Comparison of ENCODE assay signal across 19 mouse cellular contexts in genomic region chr13:43637720-43638119, GRCm38 (mm10). TPM values are rescaled to one million over a fixed set of nuclear protein-coding genes. Genes with fewer than 3 reads are reported as not detected.
DNase-seq lines count a peak whose midpoint lies in the region; ATAC-seq and TF ChIP-seq lines count a peak whose summit lies in the region.
"Had no signal": no experiment of that assay in that cellular context is flagged by ENCODE, and none has a peak within 500 bp of the region (broad histone marks: within the 10 kb centered on the region; RNA-seq: fewer than 3 reads in every experiment).

No protein-coding gene starts in this region.

- no peak overlapping the region for H3K9ac ChIP-seq in hindbrain, postnatal 0 days (replicated peaks; ENCODE audit: low read length)
- no peak overlapping the region for H3K9ac ChIP-seq in hindbrain, embryonic 12.5 days
- H3K9ac ChIP-seq in neural tube, embryonic 15.5 days (replicated peaks), result no peak overlapping the region
- H3K9ac ChIP-seq: heart, embryonic 15.5 days; intestine, embryonic 15.5 days; midbrain, embryonic 12.5 days had no signal

- WGBS in hindbrain, postnatal 0 days, result 55% methylated on average over 7 of the region's 7 CpGs
- WGBS in hindbrain, embryonic 12.5 days, result 86% methylated on average over 7 of the region's 7 CpGs
- WGBS in neural tube, embryonic 15.5 days, result 79% methylated on average over 7 of the region's 7 CpGs

- H3K27me3 ChIP-seq in hindbrain, postnatal 0 days (ENCODE audit: insufficient read depth, low read length), result no peaks in the 10 kb centered on the region
- no peaks in the 10 kb centered on the region for H3K27me3 ChIP-seq in hindbrain, embryonic 12.5 days
- H3K27me3 ChIP-seq in neural tube, embryonic 15.5 days (replicated peaks), result no peaks in the 10 kb centered on the region
- H3K27me3 ChIP-seq: heart, embryonic 15.5 days; intestine, embryonic 15.5 days; midbrain, embryonic 12.5 days had no signal

- H3K4me3 ChIP-seq in hindbrain, postnatal 0 days (ENCODE audit: low read length), result no peak overlapping the region
- no peak overlapping the region for H3K4me3 ChIP-seq in hindbrain, embryonic 12.5 days
- H3K4me3 ChIP-seq in layer of hippocampus, adult 2 months, result no peak overlapping the region
- no peak overlapping the region for H3K4me3 ChIP-seq in neural tube, embryonic 15.5 days (replicated peaks)
- H3K4me3 ChIP-seq: heart, embryonic 15.5 days; hindbrain, embryonic 10.5 days; intestine, embryonic 15.5 days; midbrain, embryonic 12.5 days; myocyte had no signal

- no peak overlapping the region for H3K4me2 ChIP-seq in hindbrain, postnatal 0 days (ENCODE audit: low read depth, low read length)
- no peak overlapping the region for H3K4me2 ChIP-seq in hindbrain, embryonic 12.5 days (replicated peaks)
- H3K4me2 ChIP-seq in neural tube, embryonic 15.5 days, result no peak overlapping the region
- H3K4me2 ChIP-seq: heart, embryonic 15.5 days; intestine, embryonic 15.5 days; midbrain, embryonic 12.5 days had no signal

- H3K36me3 ChIP-seq in hindbrain, postnatal 0 days (ENCODE audit: insufficient read depth, low read length), result no peaks in the 10 kb centered on the region
- H3K36me3 ChIP-seq in hindbrain, embryonic 12.5 days, result no peaks in the 10 kb centered on the region
- no peaks in the 10 kb centered on the region for H3K36me3 ChIP-seq in neural tube, embryonic 15.5 days
- H3K36me3 ChIP-seq: heart, embryonic 15.5 days; hindbrain, embryonic 10.5 days; intestine, embryonic 15.5 days; midbrain, embryonic 12.5 days had no signal

- H3K9me3 ChIP-seq in hindbrain, postnatal 0 days (ENCODE audit: low read length), result no peaks in the 10 kb centered on the region
- no peaks in the 10 kb centered on the region for H3K9me3 ChIP-seq in hindbrain, embryonic 12.5 days (replicated peaks)
- no peaks in the 10 kb centered on the region for H3K9me3 ChIP-seq in neural tube, embryonic 15.5 days (replicated peaks)
- H3K9me3 ChIP-seq: heart, embryonic 15.5 days; hindbrain, embryonic 10.5 days; intestine, embryonic 15.5 days had no signal

- no peak for ATAC-seq in hindbrain, postnatal 0 days
- ATAC-seq in hindbrain, embryonic 12.5 days (ENCODE audit: low FRiP score), result no peak
- no peak for ATAC-seq in neural tube, embryonic 15.5 days (ENCODE audit: low FRiP score)
- no peak for ATAC-seq in inflammation-experienced regulatory T-cells, adult 6 months
- ATAC-seq: intestine, embryonic 15.5 days had no signal

- DNase-seq in hindbrain, postnatal 0 days (ENCODE audit: low spot score), result peak; percentile 63
- peak; percentile 66 to 79 for DNase-seq in cerebellum, postnatal 10 days
- DNase-seq in layer of hippocampus, adult 2 months (ENCODE audit: low spot score in 2 of 2), result peak; percentile 71 to 79
- DNase-seq in right cerebral cortex, postnatal 10 days (ENCODE audit: low spot score in 2 of 2), result peak; percentile 36 to 61
- DNase-seq: adrenal gland, postnatal 14 days; gastrocnemius, postnatal 36 days; liver; lung, adult 18-20 months; lung, postnatal 36 days had no signal

- H3K4me1 ChIP-seq in hindbrain, postnatal 0 days (ENCODE audit: insufficient read depth, low read length), result no peaks in the 10 kb centered on the region
- no peaks in the 10 kb centered on the region for H3K4me1 ChIP-seq in hindbrain, embryonic 12.5 days
- H3K4me1 ChIP-seq in neural tube, embryonic 15.5 days, result 0 out of 2 replicates have a peak, but pooled peaks cover 2% of the 10 kb centered on the region
- H3K4me1 ChIP-seq: heart, embryonic 15.5 days; intestine, embryonic 15.5 days had no signal

- H3K27ac ChIP-seq in hindbrain, postnatal 0 days, result no peak overlapping the region
- H3K27ac ChIP-seq in hindbrain, embryonic 12.5 days, result no peak overlapping the region
- H3K27ac ChIP-seq in layer of hippocampus, adult 2 months, result peak overlapping the region; percentile 73
- no peak overlapping the region for H3K27ac ChIP-seq in neural tube, embryonic 15.5 days (replicated peaks)
- H3K27ac ChIP-seq: heart, embryonic 15.5 days; hindbrain, embryonic 10.5 days; intestine, embryonic 15.5 days; kidney, postnatal 0 days; midbrain, embryonic 12.5 days had no signal

- no peak for TF ChIP-seq CTCF in hindbrain, postnatal 0 days (IDR thresholded peaks at IDR 0.05; ENCODE audit: low read depth)
- no peak for TF ChIP-seq CTCF in layer of hippocampus, adult 2 months (conservative IDR thresholded peaks at IDR 0.05)

RNA-seq across cellular contexts. Expression of gene Rnf182, which starts 22.2 kb away (rescaled TPM):
- 7.5 and 10.0 TPM in 2 replicates for total RNA-seq in hindbrain, postnatal 0 days (2014; rRNA removed)
- polyA plus RNA-seq in hindbrain, postnatal 0 days (2015; fragmentation: Nextera tagmentation; extraction: Ambion mirVana), result 20.7 and 26.2 TPM in 2 replicates
- polyA plus RNA-seq in hindbrain, embryonic 12.5 days (2016; fragmentation: Nextera tagmentation; extraction: Ambion mirVana), result 17.7 TPM in 2 replicates
- 10 to 100 TPM; 35.8 to 37.8 TPM for total RNA-seq in layer of hippocampus, adult 2 months (2021)
- 24.1 and 30.2 TPM in 2 replicates for polyA plus RNA-seq in neural tube, embryonic 15.5 days (2015; fragmentation: Nextera tagmentation; extraction: Ambion mirVana)
- polyA plus RNA-seq in inflammation-experienced regulatory T-cells, adult 6 months (2017; shearing (Covaris generic)), result not detected
- total RNA-seq: CH12.LX had no signal
- polyA plus RNA-seq: myocyte had no signal

Comparison
In these comparisons a context has a peak if more than half of its experiments do, and no peak if none do; other contexts are left out.
1. RNA of gene Rnf182, which starts 22.2 kb away (polyA plus RNA-seq): 24.1 to 30.2 TPM in neural tube, embryonic 15.5 days, 20.7 to 26.2 TPM in hindbrain, postnatal 0 days and 17.7 TPM in hindbrain, embryonic 12.5 days; not detected in inflammation-experienced regulatory T-cells, adult 6 months; every median in the first group is over 10 times any median in the second.
2. Peak in every context shown above with its lines, with median percentiles within 50 percentile points of each other: DNase-seq.